Mouse (Mus musculus) megakaryocyte, embryonic 14.5 days (primary cell): Measurements from ENCODE around the gene B3gnt2. TPM values are rescaled to one million over a fixed set of nuclear protein-coding genes. Genes with fewer than 3 reads are reported as not detected.

Source experiments
- H3K27me3 ChIP-seq: replicated peaks from 2 replicates; pipeline ENCODE3; 2012; ENCODE audit warnings: inconsistent platforms
- H3K36me3 ChIP-seq: replicated peaks from 2 replicates; pipeline ENCODE3; 2012; ENCODE audit warnings: low read length, inconsistent platforms, mixed read lengths
- H3K4me1 ChIP-seq: 2 replicates; pipeline ENCODE4 v1.6.1; 2012; ENCODE audit warnings: inconsistent platforms
- H3K4me3 ChIP-seq: replicated peaks from 2 replicates; pipeline ENCODE3; 2012; ENCODE audit warnings: moderate library complexity, mild to moderate bottlenecking, inconsistent platforms
- H3K9me3 ChIP-seq: 2 replicates; pipeline ENCODE4 v1.6.1; 2012; ENCODE audit warnings: inconsistent platforms
- FLI1 ChIP-seq: IDR thresholded peaks from 2 replicates; pipeline ENCODE4 v1.6.1; 2012; ENCODE audit warnings: low read length, inconsistent platforms, mixed read lengths
- GATA1 ChIP-seq: IDR thresholded peaks from 3 replicates; pipeline ENCODE4 v1.6.1; 2012; ENCODE audit warnings: mixed read lengths, low read length, inconsistent platforms, borderline replicate concordance
- polyA plus RNA-seq: library from polyadenylated mRNA; stranded (reverse); fragments of >175 nt; gene quantifications from 2 replicates; pipeline ENCODE4 v1.2.3, GENCODE M21; 2012; ENCODE audit warnings: low replicate concordance; ENCODE audit not compliant: insufficient read depth

The B3gnt2 gene
- polyA plus RNA-seq, 1 experiment = 6.1 TPM

GRCm38 (mm10) chr11:22718036-22718435 is 142.7 kb downstream of the B3gnt2 start:
- H3K9me3 ChIP-seq = peaks cover 19% of the 10 kb centered on the region
- peaks cover 15% of the 10 kb centered on the region for H3K4me1 ChIP-seq
- H3K4me3 ChIP-seq = no peak overlapping the region
- H3K27me3 ChIP-seq = peaks cover 1% of the 10 kb centered on the region
- TF ChIP-seq FLI1 (no peak), GATA1 (no peak)
- H3K36me3 ChIP-seq = peaks cover 2% of the 10 kb centered on the region

- H3K36me3 ChIP-seq = no peaks in the 10 kb centered on the region
- TF ChIP-seq FLI1 (no peak), GATA1 (no peak)
- peaks cover 5% of the 10 kb centered on the region for H3K27me3 ChIP-seq
- no peak overlapping the region for H3K4me3 ChIP-seq
- H3K4me1 ChIP-seq = peaks cover 21% of the 10 kb centered on the region
- no peaks in the 10 kb centered on the region for H3K9me3 ChIP-seq
These were observed 149.4 kb downstream of the B3gnt2 start for GRCm38 (mm10) chr11:22711327-22711726.

DNA sequence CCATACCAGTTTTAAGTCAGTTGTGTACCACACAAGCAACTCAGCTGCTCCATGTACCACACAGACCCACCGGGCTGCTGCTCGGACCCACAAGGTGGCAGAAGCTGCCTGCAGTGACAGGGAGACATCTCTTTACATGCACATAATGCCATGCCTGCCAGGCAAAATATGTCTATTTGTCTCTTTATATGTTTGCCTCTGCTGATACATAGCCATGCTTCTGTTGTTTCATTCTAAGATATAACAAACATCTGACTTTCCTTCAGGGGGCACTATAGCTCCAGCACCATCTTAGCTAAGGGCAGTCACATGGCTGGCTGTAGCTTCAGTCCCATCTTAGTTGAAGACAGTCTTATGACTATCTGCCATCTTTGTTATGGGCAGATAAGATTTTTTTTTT is 150.2 kb downstream of the B3gnt2 start:
- TF ChIP-seq FLI1 = no peak
- TF ChIP-seq GATA1 = no peak
- Histone ChIP-seq H3K4me3 (no peak overlapping the region), H3K4me1 (peaks cover 19% of the 10 kb centered on the region), H3K9me3 (no peaks in the 10 kb centered on the region), H3K27me3 (peaks cover 5% of the 10 kb centered on the region), H3K36me3 (no peaks in the 10 kb centered on the region)

Other genes with a start within 250 kb of the B3gnt2 start
- 2.8 and 3.1 TPM in 2 replicates for gene Zrsr1, start 111.0 kb upstream of the B3gnt2 start, polyA plus RNA-seq
- gene Gm28048, start 121.1 kb upstream of the B3gnt2 start, polyA plus RNA-seq = not detected in 2 replicates
- 30.3 and 45.3 TPM in 2 replicates for gene Commd1, start 121.4 kb upstream of the B3gnt2 start, polyA plus RNA-seq
- gene Cct4, start 129.6 kb upstream of the B3gnt2 start, polyA plus RNA-seq = 218 and 273 TPM in 2 replicates
- gene Fam161a, start 146.6 kb upstream of the B3gnt2 start, polyA plus RNA-seq = 0.39 TPM in 1 of 2 replicates, not detected in the other